Mouse (Mus musculus) c-Kit-negative CD71-positive TER-119-positive erythroid progenitor cells, embryonic 14.5 days (primary cell): ENCODE measurements around the gene Slit3.

Experiments
- DNase-seq: peaks from one replicate; pipeline ENCODE4 v3.0.0-alpha.2; 2013; ENCODE audit warnings: low read depth, low spot score

Slit3 gene

DNA sequence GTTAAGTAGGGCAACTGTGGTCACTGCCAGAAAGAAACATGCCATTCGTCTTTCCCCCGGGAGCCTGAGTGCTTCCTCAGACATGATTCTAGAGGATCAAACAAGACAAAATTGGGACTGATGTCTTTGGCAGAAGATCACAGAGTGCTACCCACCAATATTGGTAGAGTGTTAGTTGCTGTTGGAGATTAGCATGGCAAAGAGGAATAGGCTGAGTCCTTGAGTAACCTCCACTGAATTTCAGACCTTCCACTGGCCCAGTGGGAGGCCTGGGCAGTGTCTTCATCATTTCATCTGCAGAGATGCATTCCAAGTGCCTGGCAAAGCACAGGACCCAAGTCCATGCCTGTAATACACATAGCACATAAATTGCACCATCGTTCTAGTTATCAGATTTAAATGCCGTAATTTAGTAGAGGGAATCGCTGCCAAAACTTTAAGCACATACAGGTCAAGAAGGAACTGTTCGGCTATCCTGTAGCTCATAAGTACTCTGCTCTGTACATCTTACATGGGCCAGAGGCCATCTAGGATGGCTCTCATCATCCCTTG is 77.6 kb downstream of the Slit3 start:
- DNase-seq: no peak

- DNase-seq: no peak
Measured at GRCm38 (mm10) chr11:35202332-35202731, 81.3 kb downstream of the Slit3 start.

DNA sequence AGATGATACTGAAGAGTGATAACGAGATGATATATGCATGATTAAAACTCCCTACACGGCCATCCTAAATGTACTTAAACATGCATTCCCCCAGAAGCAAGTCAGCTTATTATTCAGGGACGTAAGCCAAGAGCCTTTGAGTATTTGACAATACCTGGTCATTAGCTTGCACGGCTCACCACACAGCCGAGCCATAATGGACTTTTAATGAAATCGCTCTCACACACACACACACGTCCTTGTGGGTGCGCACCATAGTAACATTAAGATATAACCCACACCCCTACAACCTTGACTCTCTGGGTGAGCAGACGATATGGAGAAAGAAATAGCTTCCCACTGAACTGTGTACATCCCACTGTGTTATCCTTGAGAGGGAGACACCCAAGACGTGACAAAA is 82.6 kb downstream of the Slit3 start:
- no peak for DNase-seq

DNA sequence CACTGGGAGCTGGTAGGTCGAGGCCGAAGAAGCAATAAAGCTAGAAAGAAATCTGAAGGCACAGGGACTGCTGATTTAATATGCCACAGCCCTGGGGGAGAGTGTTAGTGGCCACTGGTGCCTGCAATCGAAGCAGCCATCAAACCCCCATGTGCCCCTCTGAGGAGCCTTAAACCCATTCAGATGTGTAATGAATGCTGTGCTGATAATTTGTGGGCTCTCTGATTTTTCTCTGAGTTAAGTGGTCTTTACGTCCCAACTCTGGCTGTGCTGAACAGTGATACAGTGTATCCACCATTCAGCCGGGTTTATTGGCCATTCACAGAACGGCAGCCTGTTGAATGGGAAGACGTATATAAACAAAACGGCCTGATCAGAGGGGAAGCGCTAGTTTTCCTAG is 83.1 kb downstream of the Slit3 start:
- DNase-seq: no peak

DNA sequence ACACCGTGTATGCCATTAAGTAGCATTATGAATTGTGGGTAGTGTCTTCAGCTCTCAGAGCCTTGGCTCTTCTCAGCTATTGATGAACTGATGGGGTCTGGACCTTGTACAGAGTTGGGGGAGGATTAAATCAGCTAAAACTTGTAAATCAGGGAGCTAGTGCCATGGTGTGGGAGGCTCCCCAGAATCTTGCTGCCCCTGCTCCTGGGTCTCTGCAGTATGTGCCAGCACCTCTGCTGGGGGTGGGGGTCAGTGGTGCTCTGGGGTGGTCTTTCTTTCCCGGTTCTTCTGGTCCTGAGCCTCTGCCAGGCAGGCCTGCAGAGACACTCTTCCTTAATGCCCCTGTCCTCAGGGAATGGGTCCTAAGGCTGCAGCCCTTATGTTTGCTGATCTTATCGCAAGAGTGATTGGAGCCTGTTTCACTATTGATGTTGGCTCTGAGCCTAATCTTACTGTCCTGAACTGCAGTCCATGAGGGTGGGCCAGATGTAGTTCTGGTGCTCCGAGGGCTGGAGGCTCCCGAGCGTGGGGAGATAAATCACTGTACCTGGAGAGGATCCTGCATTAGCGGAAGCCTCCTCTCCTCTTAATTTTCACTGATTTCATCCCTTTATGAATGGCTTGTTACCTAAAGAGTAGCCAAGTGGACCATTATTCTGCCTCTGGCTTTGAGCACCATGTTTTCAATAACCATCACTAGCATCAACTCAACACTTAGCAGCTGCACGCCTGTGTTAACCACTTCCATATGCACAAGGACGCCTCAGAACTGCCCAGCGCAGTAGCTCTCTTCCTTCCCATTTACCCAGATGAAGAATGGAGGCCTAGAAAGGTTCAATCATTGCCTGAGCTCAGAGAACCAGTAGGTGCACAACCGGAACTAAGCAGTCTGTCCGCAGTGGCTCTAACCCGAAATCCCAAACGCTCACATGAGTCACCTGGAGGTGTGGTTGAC is 90.0 kb downstream of the Slit3 start:
- no peak for DNase-seq

DNA sequence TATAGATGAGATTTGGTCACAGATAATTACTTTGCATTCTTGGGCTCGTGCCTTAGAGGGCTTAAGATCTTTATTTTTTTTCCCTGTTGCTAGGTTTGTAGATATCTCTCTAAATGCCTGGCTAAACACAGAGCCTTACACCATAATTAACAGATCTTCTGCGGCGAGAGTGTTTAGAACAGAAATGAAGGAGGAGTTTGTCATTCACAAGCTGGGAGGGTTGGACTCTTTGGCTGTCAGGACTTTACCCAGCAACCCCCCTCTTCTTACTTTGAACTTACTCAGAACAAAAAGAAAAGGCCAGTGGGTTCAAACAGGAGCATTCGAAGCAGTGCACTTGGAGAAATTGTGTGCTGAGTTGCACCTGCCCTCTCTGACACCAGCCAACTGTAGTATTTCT is 103.0 kb downstream of the Slit3 start:
- DNase-seq: no peak

DNA sequence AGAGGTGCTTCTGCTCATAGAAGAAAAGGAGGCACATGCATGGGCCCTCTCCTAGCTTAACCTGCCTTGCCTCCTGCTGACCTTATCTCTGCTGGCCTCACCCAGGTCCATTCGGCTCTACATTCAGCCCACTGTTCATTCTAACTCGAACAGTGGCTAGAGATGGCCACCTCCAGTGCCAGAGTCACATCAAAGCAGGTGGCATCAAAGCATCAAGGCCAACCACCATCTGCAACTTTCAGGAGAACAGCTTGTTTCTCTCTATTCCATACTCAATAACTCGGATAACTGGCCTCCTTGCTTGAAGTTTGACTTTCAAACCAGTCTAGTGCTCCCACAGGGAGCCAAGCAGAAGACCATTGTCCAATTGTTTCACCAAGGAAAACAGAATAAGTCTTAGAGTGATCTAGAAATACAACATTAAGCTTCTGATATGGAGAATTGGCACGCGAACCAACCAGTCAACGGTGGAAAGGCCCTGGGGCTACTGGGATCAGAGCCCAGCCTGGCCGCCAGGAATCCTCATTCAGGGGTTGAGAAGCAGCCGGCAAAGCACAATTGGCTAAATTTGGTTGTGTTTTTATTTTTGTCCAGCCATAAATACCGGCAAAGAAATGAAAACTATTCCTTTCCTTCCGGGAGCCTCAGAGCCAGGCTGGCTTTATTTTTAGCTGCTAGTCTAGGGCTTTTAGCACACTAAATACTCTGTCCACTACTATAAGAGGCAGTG is 110.5 kb downstream of the Slit3 start:
- DNase-seq: no peak

DNA sequence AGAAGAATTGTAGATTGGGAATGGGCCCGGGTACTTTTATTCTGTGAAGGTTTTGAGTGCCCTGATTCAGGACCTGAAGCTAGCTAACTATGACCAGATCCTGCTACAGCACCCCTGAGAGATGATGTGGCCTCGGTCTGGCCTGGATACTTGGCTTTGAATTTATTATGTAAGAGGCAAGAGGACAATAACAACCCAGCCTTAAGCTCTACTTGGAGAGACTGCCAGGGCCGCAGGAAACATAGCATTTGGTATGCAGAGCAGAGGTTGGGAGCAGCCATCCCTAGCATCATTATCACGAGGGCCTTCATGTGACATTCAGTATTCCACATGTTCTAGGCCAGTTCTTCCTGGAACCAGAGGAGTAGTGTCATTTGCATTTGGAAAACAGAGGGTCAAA is 111.3 kb downstream of the Slit3 start:
- DNase-seq: no peak

DNA sequence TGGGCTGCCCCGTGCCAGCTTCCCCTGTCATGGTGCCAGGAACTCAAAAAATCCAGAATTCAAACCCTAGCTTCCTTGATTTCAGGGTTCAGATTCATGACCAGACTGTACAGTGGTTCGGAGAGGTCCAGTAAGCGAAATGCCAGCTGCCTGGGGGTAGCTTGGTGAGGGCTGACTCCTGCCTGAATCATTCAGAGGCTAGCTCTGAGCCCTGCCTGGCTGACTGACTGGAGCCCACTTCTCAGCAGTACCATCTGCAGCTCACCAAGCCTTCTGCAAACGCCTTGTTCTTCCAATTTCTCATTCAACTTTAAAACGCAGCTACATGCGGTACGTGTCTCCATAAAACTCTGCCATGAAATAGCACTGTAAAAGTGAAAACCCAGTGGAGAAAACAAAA is 120.4 kb downstream of the Slit3 start:
- DNase-seq: no peak

GRCm38 (mm10) chr11:35243597-35243996 is 122.6 kb downstream of the Slit3 start:
- DNase-seq: no peak

- no peak for DNase-seq
Measured at GRCm38 (mm10) chr11:35244526-35244925, 123.5 kb downstream of the Slit3 start.

GRCm38 (mm10) chr11:35246623-35247022 is 125.6 kb downstream of the Slit3 start:
- DNase-seq: no peak

GRCm38 (mm10) chr11:35248088-35248487 is 127.1 kb downstream of the Slit3 start:
- no peak for DNase-seq

- no peak for DNase-seq
Measured at GRCm38 (mm10) chr11:35250871-35251418, 129.9 kb downstream of the Slit3 start.

DNA sequence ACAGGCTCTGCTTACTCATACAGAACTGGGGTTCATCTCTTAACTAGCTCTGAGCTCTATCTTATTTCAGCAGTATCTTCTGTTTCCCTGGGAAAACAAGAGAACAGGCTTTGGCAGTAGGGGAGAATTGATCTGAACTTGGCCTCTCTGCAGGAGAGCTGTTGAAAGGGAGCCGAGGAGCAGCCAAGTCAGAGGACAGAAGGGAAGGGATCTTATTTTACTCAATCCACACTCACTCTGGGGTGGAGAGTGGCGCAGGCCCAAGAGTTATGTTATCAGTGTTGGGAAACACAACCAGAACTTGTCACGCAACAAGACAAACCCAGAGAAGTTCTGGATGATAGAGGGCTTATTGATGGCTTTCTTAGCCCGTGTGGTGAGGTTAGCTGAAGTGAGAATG is 130.9 kb downstream of the Slit3 start:
- no peak for DNase-seq

GRCm38 (mm10) chr11:35257351-35257750 is 136.3 kb downstream of the Slit3 start:
- DNase-seq: no peak

- DNase-seq: no peak
Measured at GRCm38 (mm10) chr11:35261562-35262087, 140.6 kb downstream of the Slit3 start.

DNA sequence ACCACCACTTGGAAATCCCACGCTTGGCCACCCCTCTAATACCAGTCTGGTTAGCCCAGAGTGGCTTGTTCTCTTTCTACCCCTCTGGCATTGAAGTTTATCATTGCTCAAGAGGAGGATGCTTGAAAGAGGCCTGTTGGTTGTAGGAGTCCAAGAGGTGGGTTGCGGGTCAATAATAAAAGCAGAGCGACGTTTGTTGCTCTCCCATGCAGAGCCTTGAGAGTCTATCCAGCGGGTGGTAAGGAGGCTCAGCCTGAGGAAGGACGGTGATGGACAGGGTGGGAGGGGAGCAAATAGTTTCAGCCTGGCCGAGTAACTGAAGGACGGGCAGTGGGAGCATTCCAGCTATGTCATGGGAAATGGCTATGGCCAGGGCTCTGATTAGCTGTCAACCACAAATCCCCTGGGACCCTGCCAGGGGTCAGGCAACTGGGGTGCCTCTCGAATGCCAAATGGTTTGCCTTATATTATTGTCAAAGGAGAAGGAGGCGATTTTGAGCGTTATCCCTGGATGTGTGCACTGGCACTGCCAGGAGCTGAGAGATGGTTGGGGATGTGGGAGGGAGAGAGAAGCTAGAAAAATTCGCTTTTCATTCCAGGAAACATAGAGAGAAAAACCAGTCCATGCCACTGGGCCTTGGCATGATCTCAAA is 141.4 kb downstream of the Slit3 start:
- no peak for DNase-seq

GRCm38 (mm10) chr11:35264749-35265148 is 143.7 kb downstream of the Slit3 start:
- DNase-seq: no peak

DNA sequence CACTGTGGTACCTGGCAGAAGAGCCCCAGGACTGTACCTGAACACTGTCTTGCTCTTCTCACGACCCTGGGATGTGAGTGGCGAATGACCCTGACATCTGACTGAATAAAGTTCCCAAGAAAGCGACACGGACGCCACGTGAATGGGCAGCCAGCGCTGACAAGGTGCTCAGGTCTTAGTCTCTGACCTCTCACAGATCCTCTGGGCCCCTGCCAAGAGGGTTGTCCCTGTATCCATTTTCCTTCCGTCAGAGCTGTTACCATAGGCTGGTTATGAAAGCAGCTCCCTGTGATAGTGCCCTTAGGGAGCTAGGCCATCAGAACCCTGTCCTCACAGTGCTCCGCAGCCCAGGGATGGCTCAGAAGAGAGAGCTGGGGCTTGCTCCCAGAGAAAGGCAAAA is 149.4 kb downstream of the Slit3 start:
- no peak for DNase-seq

- no peak for DNase-seq
Measured at GRCm38 (mm10) chr11:35273416-35273815, 152.4 kb downstream of the Slit3 start.
